Mouse (Mus musculus): Measurements from ENCODE around the gene Ggct.

Gene Ggct

DNA sequence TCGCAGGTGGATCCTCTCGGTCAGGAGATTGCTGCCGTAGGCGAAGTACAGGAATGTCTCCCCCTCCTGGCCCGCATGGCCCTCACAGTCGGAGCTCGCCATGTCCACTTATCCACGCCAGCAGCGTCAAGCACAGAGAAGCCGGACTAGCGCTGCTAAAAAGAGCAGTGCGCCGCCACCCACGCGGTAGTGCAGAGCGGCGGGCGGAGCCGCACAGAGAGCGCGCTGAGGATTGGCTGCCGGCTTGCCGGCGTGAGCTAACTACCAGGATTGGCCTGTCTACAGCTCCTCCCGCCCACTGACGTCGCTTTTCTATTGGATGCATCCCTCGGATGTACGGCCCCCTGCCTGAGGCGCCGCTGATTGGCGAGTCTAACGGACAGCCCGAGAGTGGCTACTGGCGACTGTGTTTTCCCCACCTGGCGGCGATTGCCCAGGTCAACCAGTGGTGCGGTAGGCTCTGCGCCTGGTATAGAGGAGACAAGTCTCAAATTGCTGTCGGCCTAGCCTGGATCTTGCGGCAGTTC, at the start of gene Ggct:
Ggct (minus strand) TSS at position 217 of the 527 bp plus-strand sequence.
- peak; percentile 97 to 99 for DNase-seq

- DNase-seq = no peak
Observed at GRCm38 (mm10) chr6:55040031-55040430, 47.3 kb upstream of the Ggct start.

DNA sequence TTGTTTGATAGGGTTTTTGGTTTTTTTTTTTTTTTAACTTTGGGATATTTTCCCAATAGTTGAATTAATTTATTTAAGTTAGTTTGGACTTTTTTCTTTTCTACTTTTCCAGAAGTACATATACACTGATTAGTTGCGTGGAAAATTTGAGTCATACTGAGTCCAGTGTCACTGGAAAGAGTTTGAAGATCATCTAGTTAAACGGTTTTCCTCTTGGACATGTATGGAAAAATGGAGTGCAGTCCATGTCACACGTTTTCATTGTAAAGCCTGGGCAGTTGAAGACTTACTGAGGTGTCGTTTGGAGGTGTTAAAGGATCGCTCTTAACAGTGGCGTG, 46.7 kb upstream of the Ggct start:
- DNase-seq = no peak

- peak; percentile 14 to 33 for DNase-seq
Observed at GRCm38 (mm10) chr6:55038671-55039445, 46.1 kb upstream of the Ggct start.

GRCm38 (mm10) chr6:55037799-55038670, 45.3 kb upstream of the Ggct start, which contains the start of gene Gars:
TSS of gene Gars (plus strand) at chr6:55038007.
- DNase-seq = peak; percentile 88 to 93

- DNase-seq = no peak
Observed at GRCm38 (mm10) chr6:55036731-55037130, 44.0 kb upstream of the Ggct start.

DNA sequence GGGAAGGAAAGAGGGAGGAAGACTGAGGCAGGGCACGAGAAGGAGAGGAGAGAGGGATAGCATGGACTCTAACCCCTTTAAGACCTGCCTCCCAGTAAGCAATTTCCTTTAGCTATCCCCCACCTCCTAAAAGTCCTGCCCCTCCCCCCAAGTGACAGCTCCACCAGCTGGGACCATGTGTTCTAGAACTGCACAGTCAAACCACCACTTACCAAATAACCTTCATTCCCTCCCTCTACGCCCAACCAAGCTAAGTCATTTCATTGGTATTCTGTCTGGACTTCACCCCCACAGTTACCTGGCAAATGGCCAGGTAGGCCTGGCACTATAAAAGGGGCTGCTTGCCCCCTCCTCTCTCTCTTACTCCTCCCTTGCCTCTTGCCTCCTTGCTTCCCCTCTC, 34.9 kb upstream of the Ggct start:
- no peak for DNase-seq

DNA sequence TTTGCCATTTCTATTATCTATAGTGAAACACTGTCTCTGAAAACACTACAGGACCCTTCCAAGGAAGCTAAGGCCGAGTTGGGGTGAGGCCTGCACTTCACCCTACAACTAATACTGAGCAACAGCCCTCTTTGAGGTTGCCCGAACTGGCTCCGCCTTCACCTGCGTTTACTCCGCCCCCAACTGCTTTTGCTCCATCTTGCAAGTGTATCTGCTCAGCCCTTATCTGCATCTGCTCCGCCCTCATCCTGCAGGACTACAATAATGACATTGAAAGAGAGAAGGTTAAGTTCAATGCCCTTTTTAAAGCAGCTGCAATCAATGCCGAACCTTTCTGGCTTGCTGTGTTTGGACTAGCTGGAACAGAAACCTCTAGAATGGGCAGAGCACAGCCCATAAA, 29.1 kb upstream of the Ggct start:
- no peak for DNase-seq

- no peak for DNase-seq
Observed at GRCm38 (mm10) chr6:55018417-55018816, 25.7 kb upstream of the Ggct start.

GRCm38 (mm10) chr6:55016710-55017583, 24.2 kb upstream of the Ggct start:
- DNase-seq = peak; percentile 74 to 77

DNA sequence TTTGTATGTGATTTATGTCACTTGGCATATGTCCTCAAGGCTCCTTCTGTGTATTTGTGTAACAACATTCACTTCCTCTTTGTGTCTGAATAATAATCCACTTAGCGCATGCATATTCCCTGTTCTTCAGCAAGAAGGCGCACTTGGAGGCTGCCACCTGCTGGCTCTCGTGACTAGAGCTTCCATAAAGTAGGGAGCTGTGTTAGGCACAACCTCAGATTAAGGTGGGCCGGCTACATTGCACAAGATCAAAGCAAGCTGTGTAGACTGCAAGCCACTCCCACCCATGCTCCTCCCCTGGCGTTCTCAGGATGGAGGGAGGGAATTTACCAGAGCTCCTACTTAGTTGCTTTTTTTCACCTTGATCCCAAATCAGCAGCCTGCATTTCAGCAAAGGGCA, 23.5 kb upstream of the Ggct start:
- DNase-seq = peak; percentile 69 to 82

- no peak for DNase-seq
Observed at GRCm38 (mm10) chr6:55014184-55014583, 21.4 kb upstream of the Ggct start.

- DNase-seq = no peak
Observed at GRCm38 (mm10) chr6:55012516-55012915, 19.8 kb upstream of the Ggct start.

DNA sequence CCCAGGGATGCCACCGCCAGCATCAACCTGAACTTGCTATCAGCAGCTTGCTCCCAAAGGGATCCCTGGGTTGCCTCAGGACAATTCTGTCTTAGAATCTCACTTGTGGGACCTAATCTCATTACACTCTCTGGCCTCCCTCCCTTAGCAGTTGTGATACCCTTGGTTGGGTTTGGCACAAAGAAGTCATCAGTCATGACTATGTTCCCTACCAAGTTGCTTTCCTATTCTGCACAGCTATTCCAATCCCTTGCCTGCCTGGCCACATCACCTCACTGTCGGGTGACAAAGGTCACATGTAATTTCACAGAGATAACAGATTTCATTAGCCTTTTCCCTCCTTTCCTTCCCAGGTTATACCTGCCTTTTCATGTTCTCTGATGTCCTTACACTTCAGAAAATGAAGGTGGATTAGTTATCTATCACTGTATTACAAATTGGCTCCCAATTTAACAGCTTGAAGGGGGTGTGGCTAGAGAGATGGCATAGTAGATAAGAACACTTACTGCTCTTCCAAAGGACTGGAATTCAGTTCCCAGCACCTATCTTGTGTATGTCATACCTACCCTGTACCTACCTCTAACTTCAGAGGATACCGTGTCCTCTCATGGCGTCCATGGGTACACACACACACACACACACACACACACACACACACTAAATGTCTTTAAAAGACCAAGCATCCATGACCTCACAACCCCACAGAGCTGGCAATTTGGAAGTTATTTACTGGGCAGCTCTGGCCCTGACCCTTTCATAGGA, 17.8 kb upstream of the Ggct start:
- no peak for DNase-seq

GRCm38 (mm10) chr6:55009391-55010230, 16.9 kb upstream of the Ggct start:
- DNase-seq = no peak

DNA sequence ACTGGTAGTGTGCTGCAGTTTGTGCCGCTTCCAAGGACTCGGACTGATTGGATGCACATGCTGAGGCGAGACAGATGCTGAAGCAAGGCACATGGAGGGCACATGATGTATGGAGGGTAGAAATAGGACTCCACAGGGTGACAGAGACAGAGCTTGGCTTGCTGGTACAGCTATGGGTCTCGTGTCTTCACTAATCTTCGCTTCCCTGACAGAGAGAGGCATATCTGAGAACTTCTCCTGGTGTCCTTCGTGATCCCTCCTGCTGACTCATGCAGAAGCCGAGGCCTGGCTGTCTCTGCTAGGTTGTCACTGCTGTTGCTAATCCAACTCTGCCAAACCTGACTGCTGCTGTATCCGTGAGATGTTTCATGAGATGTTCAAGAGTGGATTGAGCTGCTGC, 15.7 kb upstream of the Ggct start:
- no peak for DNase-seq

- DNase-seq = no peak
Observed at GRCm38 (mm10) chr6:55003559-55003958, 10.8 kb upstream of the Ggct start.

DNA sequence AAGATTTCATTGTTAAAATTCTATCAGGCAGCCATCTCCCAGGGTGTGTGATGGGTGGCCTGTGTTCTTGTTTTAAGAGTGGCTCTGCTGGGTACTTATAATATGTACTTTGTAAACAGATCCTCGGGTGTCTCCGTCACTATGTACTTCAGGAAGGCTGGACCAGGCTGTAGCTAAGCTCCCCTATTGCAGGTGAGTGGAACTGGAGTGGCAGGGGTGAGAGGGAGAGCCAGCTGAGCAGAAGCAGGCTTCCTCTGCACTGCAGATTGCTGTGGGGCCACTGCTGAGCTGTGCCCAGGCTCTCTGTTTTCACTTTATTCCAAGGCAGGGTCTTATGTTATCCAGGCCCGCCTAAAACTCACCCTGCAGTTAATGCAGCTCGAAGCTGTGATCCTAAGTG, 9.7 kb upstream of the Ggct start:
- DNase-seq = no peak

DNA sequence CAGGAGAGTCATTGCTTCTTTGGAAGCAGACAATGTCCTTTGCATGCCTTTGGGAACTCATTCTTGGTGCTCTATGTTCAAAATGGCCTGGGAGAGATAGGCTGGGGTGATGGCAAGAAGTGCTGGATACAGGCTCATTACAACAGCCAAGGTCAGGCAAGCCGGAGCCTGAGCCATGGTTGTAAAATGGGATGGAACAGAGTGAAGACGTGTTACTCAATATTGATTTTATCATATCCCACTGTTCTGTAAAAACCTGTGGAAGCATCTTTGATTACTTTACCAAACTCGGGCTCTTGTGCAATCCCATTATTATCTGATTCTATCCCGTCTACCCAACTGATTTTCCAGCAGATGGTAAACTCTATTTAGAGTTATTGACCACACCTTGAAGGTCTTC, 8.6 kb upstream of the Ggct start:
- no peak for DNase-seq

- peak; percentile 72 to 85 for DNase-seq
Observed at GRCm38 (mm10) chr6:54997726-54998125, 5.0 kb upstream of the Ggct start.

DNA sequence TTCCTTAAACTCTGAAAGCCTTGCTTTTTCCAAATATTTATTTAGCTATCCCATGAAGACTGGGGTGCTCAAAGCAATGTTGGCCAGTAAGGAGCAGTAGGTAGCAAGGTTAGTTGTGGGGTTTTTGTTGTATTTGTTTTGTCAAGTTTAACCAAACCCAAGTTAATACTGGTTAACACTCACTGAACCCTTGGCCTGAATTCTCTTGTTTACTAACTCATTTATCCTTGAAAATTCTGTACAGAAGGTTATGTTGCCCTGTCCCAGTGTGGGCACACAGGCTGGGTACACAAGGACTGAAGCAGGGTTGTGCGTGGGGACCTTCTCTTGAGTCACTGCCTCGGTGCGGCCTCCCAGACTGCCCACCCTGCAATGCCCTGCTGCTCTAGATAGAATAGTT, 3.6 kb upstream of the Ggct start:
- DNase-seq = peak; percentile 29 to 40

Measured in kidney, postnatal 36 days (tissue).